8 mouse cellular contexts compared by ENCODE assay signal in genomic region chr9:41446431-41447203, GRCm38 (mm10).
DNase-seq lines count a peak whose midpoint lies in the region; ATAC-seq lines count a peak whose summit lies in the region.

No protein-coding gene starts in this region.

- H3K27ac ChIP-seq in lung, embryonic 15.5 days: peak overlapping the region; percentile 95
- peak overlapping the region; percentile 62; the same call in 1 of the 2 replicates for H3K27ac ChIP-seq in neural tube, embryonic 12.5 days

- H3K4me2 ChIP-seq in lung, embryonic 15.5 days: peak overlapping the region; percentile 47
- no peak overlapping the region for H3K4me2 ChIP-seq in neural tube, embryonic 12.5 days (replicated peaks)

- no peak overlapping the region for H3K4me3 ChIP-seq in lung, embryonic 15.5 days
- no peak overlapping the region for H3K4me3 ChIP-seq in neural tube, embryonic 12.5 days

- 59% methylated on average over 9 of the region's 9 CpGs for WGBS in lung, embryonic 15.5 days
- WGBS in neural tube, embryonic 12.5 days: 71% methylated on average over 9 of the region's 9 CpGs

- no peaks in the 10 kb centered on the region for H3K9me3 ChIP-seq in lung, embryonic 15.5 days
- no peaks in the 10 kb centered on the region for H3K9me3 ChIP-seq in neural tube, embryonic 12.5 days

- no peak overlapping the region for H3K9ac ChIP-seq in lung, embryonic 15.5 days
- H3K9ac ChIP-seq in neural tube, embryonic 12.5 days: no peak overlapping the region

- DNase-seq in lung, adult 18-20 months: no peak
- peak; percentile 66 to 87 for DNase-seq in layer of hippocampus, postnatal 14 days (ENCODE audit: low spot score in 2 of 2)
- no peak for DNase-seq in thymus, postnatal 36 days
- no peak for DNase-seq in spleen, postnatal 10 days (ENCODE audit: low spot score in 2 of 2)
- DNase-seq in spleen, adult 18-20 months: no peak

- no peak for ATAC-seq in lung, embryonic 15.5 days (ENCODE audit: borderline replicate concordance, extremely low read depth, low FRiP score, low TSS enrichment)
- ATAC-seq in frontal cortex, adult (ENCODE audit: low TSS enrichment): peak; percentile 60
- ATAC-seq in neural tube, embryonic 12.5 days (ENCODE audit: low FRiP score, low read depth): peak; percentile 79; the same call in 1 of the 2 replicates

- peaks cover 30% of the 10 kb centered on the region for H3K4me1 ChIP-seq in lung, embryonic 15.5 days
- H3K4me1 ChIP-seq in neural tube, embryonic 12.5 days: peaks cover 13% of the 10 kb centered on the region

- H3K27me3 ChIP-seq in lung, embryonic 15.5 days: no peaks in the 10 kb centered on the region
- H3K27me3 ChIP-seq in neural tube, embryonic 12.5 days (replicated peaks): no peaks in the 10 kb centered on the region

- H3K36me3 ChIP-seq in lung, embryonic 15.5 days: no peaks in the 10 kb centered on the region
- H3K36me3 ChIP-seq in neural tube, embryonic 12.5 days: peaks cover 10% of the 10 kb centered on the region

Comparison
In these comparisons a context has a peak if more than half of its experiments do, and no peak if none do; other contexts are left out.
1. DNase-seq: peak in layer of hippocampus, postnatal 14 days (2 of 2); none in lung, adult 18-20 months (0 of 2), thymus, postnatal 36 days (0 of 2), spleen, postnatal 10 days (0 of 2) and spleen, adult 18-20 months (0 of 2).